Mouse (Mus musculus): ENCODE measurements around the gene Ccdc167. TPM values are rescaled to one million over a fixed set of nuclear protein-coding genes. Genes with fewer than 3 reads are reported as not detected.
"Not testable (repeated sequence)": the region's sequence is repeated elsewhere in the genome, so short reads cannot be mapped to it uniquely, and the experiment has no call there.

The Ccdc167 gene
- polyA plus RNA-seq, 1 experiment, result 28.3 TPM

DNA sequence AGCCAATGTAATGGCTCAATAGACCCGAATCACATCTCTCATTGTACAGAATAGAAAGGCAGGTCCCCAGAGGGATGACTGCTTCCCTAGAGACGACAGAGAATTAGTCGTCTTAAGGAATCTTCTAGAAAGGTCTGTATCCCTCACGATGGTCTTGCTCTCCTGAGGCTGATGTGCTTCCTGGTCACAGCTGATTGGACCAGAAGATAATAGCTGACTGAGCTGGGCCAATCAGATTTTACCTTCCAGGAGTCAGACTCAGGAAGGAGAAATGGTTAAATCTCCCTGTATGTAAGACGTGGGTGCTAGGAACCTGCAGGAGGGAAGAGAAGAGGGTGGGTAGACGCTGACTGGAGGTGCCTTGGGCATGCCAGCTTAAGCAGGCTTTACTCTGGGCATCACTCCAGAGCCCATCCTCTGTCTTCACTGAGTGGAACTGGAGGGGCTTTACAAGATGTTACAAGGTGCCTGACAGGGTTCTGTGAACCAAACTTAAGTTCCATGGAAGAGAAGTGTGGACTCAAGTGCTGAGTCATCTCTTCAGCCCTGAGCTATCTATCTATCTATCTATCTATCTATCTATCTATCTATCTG, 8.3 kb upstream of the Ccdc167 start:
- Histone ChIP-seq H3K27ac (ENCODE audit: control insufficient read depth, insufficient read depth, low read depth, low read length, poor library complexity) (no peak overlapping the region), H3K4me3 (replicated peaks; ENCODE audit: control insufficient read depth, low read depth, low read length) (no peak overlapping the region), H3K4me1 (ENCODE audit: control insufficient read depth, insufficient read depth, low read length) (no peaks in the 10 kb centered on the region)
- WGBS, result 53% methylated on average over 6 of the region's 6 CpGs
- TF ChIP-seq CTCF (IDR thresholded peaks at IDR 0.05; ENCODE audit: control insufficient read depth, insufficient read depth, low read length) (no peak), POLR2A (IDR thresholded peaks at IDR 0.05; ENCODE audit: borderline replicate concordance, control insufficient read depth, low read depth, low read length) (no peak)

GRCm38 (mm10) chr17:29724610-29725009, 7.8 kb upstream of the Ccdc167 start:
- Histone ChIP-seq H3K4me3 (replicated peaks; ENCODE audit: control insufficient read depth, low read depth, low read length) (no peak overlapping the region), H3K4me1 (ENCODE audit: control insufficient read depth, insufficient read depth, low read length) (peaks cover 2% of the 10 kb centered on the region; the same call in 1 of the 2 replicates), H3K27ac (ENCODE audit: control insufficient read depth, insufficient read depth, low read depth, low read length, poor library complexity) (no peak overlapping the region)
- TF ChIP-seq POLR2A (IDR thresholded peaks at IDR 0.05; ENCODE audit: borderline replicate concordance, control insufficient read depth, low read depth, low read length) (no peak), CTCF (IDR thresholded peaks at IDR 0.05; ENCODE audit: control insufficient read depth, insufficient read depth, low read length) (no peak)
- WGBS, result 83% methylated on average over 6 of the region's 6 CpGs

DNA sequence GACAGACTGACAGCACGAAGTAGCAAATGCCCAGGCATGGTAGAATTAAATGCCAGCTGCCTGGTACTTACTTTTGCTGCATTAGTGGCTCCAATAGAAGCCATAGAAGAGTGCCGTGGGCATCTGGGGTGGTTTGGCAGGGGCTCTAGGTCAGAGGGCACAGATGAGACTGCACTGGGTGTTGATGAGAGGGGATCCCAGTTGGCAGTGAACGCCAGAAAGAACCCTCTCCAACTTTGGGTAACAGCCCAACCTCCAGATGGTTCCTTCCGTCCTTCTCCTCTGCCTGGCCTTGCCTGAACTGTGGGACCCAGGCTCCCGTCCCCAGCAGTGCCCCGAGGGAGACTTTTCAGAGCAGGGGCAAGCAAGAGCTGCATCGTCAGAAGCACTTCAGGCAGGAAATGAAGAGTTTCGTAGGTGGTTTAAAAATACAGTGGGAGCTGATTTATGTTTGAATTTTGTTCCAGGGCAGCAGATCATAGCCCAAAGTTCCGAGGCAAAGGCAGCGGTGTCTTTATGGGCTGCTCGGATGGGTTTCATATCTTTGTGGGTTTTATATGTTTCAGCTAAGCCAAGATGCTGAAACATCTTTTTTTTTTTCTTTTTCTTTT, 4.0 kb upstream of the Ccdc167 start:
- 51% methylated on average over 11 of the region's 11 CpGs for WGBS
- peaks cover 6% of the 10 kb centered on the region for H3K4me1 ChIP-seq (ENCODE audit: control insufficient read depth, insufficient read depth, low read length)
- no peak overlapping the region for H3K27ac ChIP-seq (ENCODE audit: control insufficient read depth, insufficient read depth, low read depth, low read length, poor library complexity)
- TF ChIP-seq POLR2A (IDR thresholded peaks at IDR 0.05; ENCODE audit: borderline replicate concordance, control insufficient read depth, low read depth, low read length), result no peak
- TF ChIP-seq CTCF (IDR thresholded peaks at IDR 0.05; ENCODE audit: control insufficient read depth, insufficient read depth, low read length), result no peak
- no peak overlapping the region for H3K4me3 ChIP-seq (replicated peaks; ENCODE audit: control insufficient read depth, low read depth, low read length)

- Histone ChIP-seq H3K4me3 (replicated peaks; ENCODE audit: control insufficient read depth, low read depth, low read length) (no peak overlapping the region), H3K4me1 (ENCODE audit: control insufficient read depth, insufficient read depth, low read length) (peaks cover 6% of the 10 kb centered on the region), H3K27ac (ENCODE audit: control insufficient read depth, insufficient read depth, low read depth, low read length, poor library complexity) (no peak overlapping the region)
- WGBS, result 82% methylated on average over 13 of the region's 13 CpGs
- no peak for TF ChIP-seq POLR2A (IDR thresholded peaks at IDR 0.05; ENCODE audit: borderline replicate concordance, control insufficient read depth, low read depth, low read length)
- no peak for TF ChIP-seq CTCF (IDR thresholded peaks at IDR 0.05; ENCODE audit: control insufficient read depth, insufficient read depth, low read length)
Measured at GRCm38 (mm10) chr17:29719628-29720575, 3.1 kb upstream of the Ccdc167 start.

- Histone ChIP-seq H3K4me3 (replicated peaks; ENCODE audit: control insufficient read depth, low read depth, low read length) (no peak overlapping the region), H3K27ac (ENCODE audit: control insufficient read depth, insufficient read depth, low read depth, low read length, poor library complexity) (no peak overlapping the region), H3K4me1 (ENCODE audit: control insufficient read depth, insufficient read depth, low read length) (peaks cover 6% of the 10 kb centered on the region)
- WGBS, result 83% methylated on average over 8 of the region's 8 CpGs
- TF ChIP-seq CTCF (IDR thresholded peaks at IDR 0.05; ENCODE audit: control insufficient read depth, insufficient read depth, low read length) (no peak), POLR2A (IDR thresholded peaks at IDR 0.05; ENCODE audit: borderline replicate concordance, control insufficient read depth, low read depth, low read length) (no peak)
Measured at GRCm38 (mm10) chr17:29718660-29719059, 1.8 kb upstream of the Ccdc167 start.

DNA sequence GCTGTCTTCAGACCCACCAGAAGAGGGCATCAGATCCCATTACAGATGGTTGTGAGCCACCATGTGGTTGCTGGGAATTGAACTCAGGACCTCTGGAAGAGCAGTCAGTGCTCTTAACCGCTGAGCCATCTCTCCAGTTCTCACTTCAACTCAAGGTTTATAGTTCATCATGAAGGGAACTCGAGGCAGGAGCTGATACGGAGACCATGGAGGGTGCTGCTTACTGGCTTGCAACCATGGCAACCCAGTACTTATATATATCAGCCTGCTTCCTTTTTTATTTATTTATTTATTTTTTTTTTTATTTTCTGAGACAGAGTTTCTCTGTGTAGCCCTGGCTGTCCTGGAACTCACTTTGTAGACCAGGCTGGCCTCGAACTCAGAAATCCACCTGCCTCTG, 3.1 kb downstream of the Ccdc167 start:
- not testable (repeated sequence) for H3K27ac ChIP-seq (ENCODE audit: control insufficient read depth, insufficient read depth, low read depth, low read length, poor library complexity); H3K4me3 ChIP-seq (replicated peaks; ENCODE audit: control insufficient read depth, low read depth, low read length); H3K4me1 ChIP-seq (ENCODE audit: control insufficient read depth, insufficient read depth, low read length)
- whole genome bisulfite sequencing, result 84% methylated on average over 4 of the region's 4 CpGs

DNA sequence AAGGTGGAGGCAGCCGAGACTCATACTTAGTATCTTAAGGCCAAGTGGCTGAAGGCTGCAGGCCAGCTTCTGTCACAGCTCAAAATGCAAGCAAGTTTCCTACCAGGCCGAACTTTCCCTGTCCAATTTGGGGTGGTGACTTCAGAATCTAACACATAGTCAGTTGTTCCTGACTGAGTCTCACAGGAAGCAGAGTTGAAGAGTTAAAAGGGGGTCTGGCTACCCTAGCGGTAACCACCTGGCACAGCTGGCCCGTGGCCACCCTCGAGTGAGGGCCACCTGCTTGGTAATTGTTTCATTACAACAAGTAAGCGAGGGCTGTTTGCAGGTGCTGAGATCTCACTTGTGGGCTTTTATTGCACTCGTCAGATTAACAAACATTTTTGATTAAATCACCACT, 4.3 kb downstream of the Ccdc167 start:
- TF ChIP-seq CTCF (IDR thresholded peaks at IDR 0.05; ENCODE audit: control insufficient read depth, insufficient read depth, low read length) (no peak), POLR2A (IDR thresholded peaks at IDR 0.05; ENCODE audit: borderline replicate concordance, control insufficient read depth, low read depth, low read length) (no peak)
- Histone ChIP-seq H3K4me3 (replicated peaks; ENCODE audit: control insufficient read depth, low read depth, low read length) (no peak overlapping the region), H3K27ac (ENCODE audit: control insufficient read depth, insufficient read depth, low read depth, low read length, poor library complexity) (no peak overlapping the region), H3K4me1 (ENCODE audit: control insufficient read depth, insufficient read depth, low read length) (peaks cover 4% of the 10 kb centered on the region)
- WGBS, result 59% methylated on average over 7 of the region's 7 CpGs

DNA sequence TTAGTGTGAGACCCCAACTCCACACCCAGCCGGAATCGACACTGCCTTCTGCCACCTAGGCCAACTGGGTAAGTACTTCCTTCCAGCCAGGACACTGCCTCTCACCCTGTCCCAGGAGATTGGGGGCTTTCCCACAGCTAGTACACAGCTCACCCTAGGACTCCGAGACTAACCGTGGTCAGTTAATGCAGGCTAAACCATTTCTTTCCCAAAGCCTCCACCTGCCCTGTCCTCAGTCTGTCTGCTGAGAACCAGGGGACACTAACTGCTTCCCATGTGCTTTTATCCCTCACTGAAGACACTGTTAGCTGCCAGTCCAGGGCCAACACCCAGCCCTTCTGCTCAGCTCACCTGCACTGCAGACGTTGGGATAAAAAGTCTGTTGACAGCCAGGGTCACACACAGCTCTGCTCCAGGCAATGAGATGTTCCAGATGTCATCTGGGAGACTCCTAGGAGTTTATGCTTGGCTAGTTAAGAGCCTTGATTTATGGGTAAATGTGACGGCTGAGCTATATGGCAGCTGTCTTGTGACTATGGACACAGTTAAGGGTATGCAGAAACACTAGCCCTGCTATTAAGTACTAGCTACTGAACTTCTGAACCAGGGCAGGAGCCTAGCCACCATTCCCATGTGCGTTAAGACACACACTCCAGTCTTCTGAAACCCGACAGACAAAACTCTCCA, 5.0 kb downstream of the Ccdc167 start:
- no peak overlapping the region for H3K27ac ChIP-seq (ENCODE audit: control insufficient read depth, insufficient read depth, low read depth, low read length, poor library complexity)
- WGBS, result 63% methylated on average over 8 of the region's 8 CpGs
- H3K4me1 ChIP-seq (ENCODE audit: control insufficient read depth, insufficient read depth, low read length), result peaks cover 2% of the 10 kb centered on the region; the same call in 1 of the 2 replicates

More for the DNA sequence above, 5.0 kb downstream of the Ccdc167 start:
- TF ChIP-seq CTCF (IDR thresholded peaks at IDR 0.05; ENCODE audit: control insufficient read depth, insufficient read depth, low read length) (no peak), POLR2A (IDR thresholded peaks at IDR 0.05; ENCODE audit: borderline replicate concordance, control insufficient read depth, low read depth, low read length) (no peak)
- H3K4me3 ChIP-seq (replicated peaks; ENCODE audit: control insufficient read depth, low read depth, low read length), result no peak overlapping the region

All from bone marrow, adult 2 months (tissue).